Mouse (Mus musculus) lung, postnatal 0 days (tissue): Measurements from ENCODE around the gene Syt11. TPM values are rescaled to one million over a fixed set of nuclear protein-coding genes. Genes with fewer than 3 reads are reported as not detected.
A peak's percentile ranks its signal among the peaks of the same experiment; 100 is the strongest.

Experiments used
- ATAC-seq: fragments of 200-750 bp; cut with Nextera tagmentation; 2 replicates; pipeline ENCODE4 v1.8.0; 2017; ENCODE audit warnings: moderate library complexity
- DNase-seq: peaks from one replicate; pipeline ENCODE4 v3.0.0-alpha.2; 2016; ENCODE audit warnings: low spot score
- H3K27ac ChIP-seq: fragments of 300-500 bp; sonication (generic); 2 replicates; pipeline ENCODE4 v1.5.1; 2014; ENCODE audit warnings: antibody characterized with exemption, mild to moderate bottlenecking, low read length, mixed read lengths
- H3K27me3 ChIP-seq: fragments of 300-500 bp; sonication (generic); replicated peaks from 2 replicates; pipeline ENCODE4 v1.6.1; 2014; ENCODE audit warnings: low read length, mixed read lengths; ENCODE audit not compliant: insufficient read depth
- H3K36me3 ChIP-seq: fragments of 300-500 bp; sonication (generic); 2 replicates; pipeline ENCODE4 v1.6.1; 2014; ENCODE audit warnings: low read length, mixed read lengths; ENCODE audit not compliant: insufficient read depth
- H3K4me1 ChIP-seq: fragments of 300-500 bp; sonication (generic); 2 replicates; pipeline ENCODE4 v1.6.1; 2014; ENCODE audit warnings: antibody characterized with exemption, low read depth, low read length, mixed read lengths; ENCODE audit not compliant: insufficient read depth
- H3K4me2 ChIP-seq: fragments of 300-500 bp; sonication (generic); replicated peaks from 2 replicates; pipeline ENCODE4 v1.6.1; 2014; ENCODE audit warnings: low read depth, mild to moderate bottlenecking, low read length, moderate library complexity, mixed read lengths
- H3K4me3 ChIP-seq: fragments of 300-500 bp; sonication (generic); 2 replicates; pipeline ENCODE4 v1.5.1; 2014; ENCODE audit warnings: low read depth, low read length
- H3K9ac ChIP-seq: fragments of 300-500 bp; sonication (generic); replicated peaks from 2 replicates; pipeline ENCODE4 v1.6.1; 2014; ENCODE audit warnings: low read depth, mild to moderate bottlenecking
- H3K9me3 ChIP-seq: fragments of 300-500 bp; sonication (generic); 2 replicates; pipeline ENCODE4 v1.6.1; 2016; ENCODE audit warnings: low read length, mixed read lengths
- CTCF ChIP-seq: IDR thresholded peaks from 2 replicates; pipeline ENCODE4 v1.5.1; 2016; ENCODE audit warnings: antibody characterized with exemption, mild to moderate bottlenecking
- EP300 ChIP-seq: IDR thresholded peaks from 2 replicates; pipeline ENCODE4 v1.6.1; 2016; ENCODE audit warnings: antibody characterized with exemption, mild to moderate bottlenecking, control low read depth
- WGBS: fragments of 180-500 bp; shearing (Covaris S2); extraction: QIAGEN DNeasy Blood & Tissue Kit; methylation state at CpG from one replicate; pipeline ENCODE4 v1.1.7; 2014; 5-methylcytosine and 5-hydroxymethylcytosine counted together
- polyA plus RNA-seq: library from polyadenylated mRNA; unstranded; fragments of >200 nt; fragmentation: Nextera tagmentation; extraction: Ambion mirVana; gene quantifications from 2 replicates; pipeline ENCODE4 v1.2.1, GENCODE M21; 2015

Gene Syt11
- polyA plus RNA-seq, 1 experiment from 2014 or later = 4.9 TPM

DNA sequence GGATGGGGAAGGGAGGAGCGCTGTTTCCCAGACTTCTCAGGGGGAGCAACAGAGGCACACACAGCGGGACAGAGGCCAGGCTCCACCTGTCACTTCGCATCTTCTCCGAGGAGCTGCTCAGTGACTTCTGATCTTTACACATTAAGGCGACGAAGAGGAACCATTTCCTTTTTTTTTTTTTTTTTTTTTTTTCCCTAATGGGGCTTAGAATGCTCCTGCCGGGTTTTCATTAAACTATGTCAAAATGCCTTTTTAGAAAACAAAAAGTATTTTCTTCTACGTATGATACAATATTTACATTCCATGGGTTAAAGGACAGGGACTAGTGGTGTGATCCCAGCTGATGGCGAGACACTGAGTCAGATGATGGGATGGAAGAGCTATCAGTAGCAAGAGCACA lies 29.4 kb downstream of the Syt11 start:
- Histone ChIP-seq H3K4me2 (no peak overlapping the region), H3K27ac (no peak overlapping the region), H3K9me3 (0 out of 2 replicates have a peak, but pooled peaks cover 4% of the 10 kb centered on the region), H3K36me3 (no peaks in the 10 kb centered on the region), H3K4me1 (no peaks in the 10 kb centered on the region), H3K4me3 (no peak overlapping the region), H3K9ac (no peak overlapping the region), H3K27me3 (no peaks in the 10 kb centered on the region)
- 62% methylated on average over 9 of the region's 9 CpGs for WGBS
- TF ChIP-seq EP300 = no peak
- no peak for DNase-seq
- no peak for ATAC-seq

DNA sequence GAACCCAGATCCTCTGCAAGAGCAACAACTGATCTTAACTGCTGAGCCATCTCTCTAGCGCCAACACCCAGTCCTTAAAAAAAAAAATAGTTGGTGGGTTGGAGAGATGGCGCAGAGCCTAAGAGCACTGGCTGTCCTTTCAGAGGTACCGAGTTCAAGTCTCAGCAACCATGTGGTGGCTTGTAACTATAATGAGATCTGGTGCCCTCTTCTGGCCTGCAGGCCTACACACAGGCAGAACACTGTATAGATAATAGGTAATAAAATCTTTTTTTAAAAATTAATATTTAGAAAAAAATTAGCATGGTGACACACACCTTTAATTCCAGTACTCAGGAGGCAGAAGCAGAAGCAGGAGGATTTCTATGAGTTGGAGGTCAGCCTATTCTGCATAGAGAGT lies 34.8 kb downstream of the Syt11 start:
- Histone ChIP-seq H3K4me3 (no peak overlapping the region), H3K4me2 (no peak overlapping the region), H3K36me3 (no peaks in the 10 kb centered on the region), H3K27me3 (no peaks in the 10 kb centered on the region), H3K9me3 (no peaks in the 10 kb centered on the region), H3K9ac (no peak overlapping the region), H3K27ac (no peak overlapping the region), H3K4me1 (no peaks in the 10 kb centered on the region)
- WGBS = 92% methylated on average over 3 of the region's 3 CpGs
- no peak for TF ChIP-seq EP300
- TF ChIP-seq CTCF = peak; percentile 31
- ATAC-seq (no peak), DNase-seq (no peak)

DNA sequence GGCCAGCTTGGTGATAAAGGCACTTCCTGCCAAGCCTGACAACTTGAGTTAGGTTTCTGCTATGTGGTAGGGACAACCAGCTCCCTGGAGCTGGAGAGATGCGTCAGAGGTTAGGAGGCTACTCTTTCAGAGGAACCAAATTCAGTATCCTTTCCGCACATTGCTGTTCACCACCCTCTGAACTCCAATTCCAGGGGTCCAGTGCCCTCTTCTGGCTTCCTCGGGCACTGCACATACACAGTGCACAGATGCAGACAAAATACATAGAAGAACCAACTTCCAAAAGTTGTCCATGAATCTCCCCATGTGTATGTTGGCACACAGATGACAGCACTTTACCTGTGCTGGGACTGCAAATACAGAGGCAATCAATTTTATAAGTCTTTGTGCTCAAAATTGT lies 36.3 kb downstream of the Syt11 start:
- Histone ChIP-seq H3K9ac (no peak overlapping the region), H3K4me3 (no peak overlapping the region), H3K27me3 (no peaks in the 10 kb centered on the region), H3K9me3 (no peaks in the 10 kb centered on the region), H3K4me2 (no peak overlapping the region), H3K4me1 (no peaks in the 10 kb centered on the region), H3K36me3 (no peaks in the 10 kb centered on the region), H3K27ac (no peak overlapping the region)
- DNase-seq (peak; percentile 67), ATAC-seq (peak; percentile 53)
- TF ChIP-seq EP300 (no peak), CTCF (peak; percentile 87)
- 40% methylated on average over 3 of the region's 3 CpGs for WGBS

GRCm38 (mm10) chr3:88736556-88736955 lies 38.4 kb downstream of the Syt11 start:
- no peaks in the 10 kb centered on the region for H3K36me3 ChIP-seq
- DNase-seq = peak; percentile 60
- H3K4me3 ChIP-seq = no peak overlapping the region
- no peaks in the 10 kb centered on the region for H3K27me3 ChIP-seq
- no peaks in the 10 kb centered on the region for H3K4me1 ChIP-seq
- 54% methylated on average over 2 of the region's 2 CpGs for WGBS
- H3K9me3 ChIP-seq = no peaks in the 10 kb centered on the region
- ATAC-seq = peak; percentile 57
- no peak overlapping the region for H3K27ac ChIP-seq
- H3K4me2 ChIP-seq = no peak overlapping the region
- H3K9ac ChIP-seq = no peak overlapping the region
- TF ChIP-seq CTCF (no peak), EP300 (no peak)

GRCm38 (mm10) chr3:88719098-88719497 lies 55.9 kb downstream of the Syt11 start:
- TF ChIP-seq EP300 = no peak
- peak; percentile 57 for TF ChIP-seq CTCF
- peak; percentile 90 for DNase-seq
- Histone ChIP-seq H3K4me2 (peak overlapping the region; percentile 84; the same call in 1 of the 2 replicates), H3K9me3 (no peaks in the 10 kb centered on the region), H3K36me3 (no peaks in the 10 kb centered on the region), H3K4me3 (no peak overlapping the region), H3K9ac (no peak overlapping the region), H3K27ac (peak overlapping the region; percentile 29), H3K4me1 (peaks cover 16% of the 10 kb centered on the region; the same call in 1 of the 2 replicates), H3K27me3 (no peaks in the 10 kb centered on the region)
- ATAC-seq = peak; percentile 91
- 11% methylated on average over 2 of the region's 2 CpGs for WGBS

- TF ChIP-seq CTCF (no peak), EP300 (no peak)
- no peaks in the 10 kb centered on the region for H3K9me3 ChIP-seq
- peak overlapping the region; percentile 84 for H3K4me2 ChIP-seq
- peak overlapping the region; percentile 83 for H3K4me3 ChIP-seq
- H3K36me3 ChIP-seq = peaks cover 8% of the 10 kb centered on the region; the same call in 1 of the 2 replicates
- 0 out of 2 replicates have a peak overlapping the region, but pooled peaks have one; percentile 29 for H3K27ac ChIP-seq
- peak; percentile 56 for DNase-seq
- no peak for ATAC-seq
- H3K4me1 ChIP-seq = peaks cover 16% of the 10 kb centered on the region; the same call in 1 of the 2 replicates
- no peaks in the 10 kb centered on the region for H3K27me3 ChIP-seq
- WGBS = 18% methylated on average over 1 of the region's 1 CpGs
- no peak overlapping the region for H3K9ac ChIP-seq
Measured at GRCm38 (mm10) chr3:88717831-88718230, 57.1 kb downstream of the Syt11 start.
